Mouse (Mus musculus) midbrain, embryonic 14.5 days (tissue): ENCODE measurements around the gene Slco1b2. TPM values are rescaled to one million over a fixed set of nuclear protein-coding genes. Genes with fewer than 3 reads are reported as not detected.

ENCODE experiments used
- ATAC-seq: fragments of 200-750 bp; cut with Nextera tagmentation; 2 replicates; pipeline ENCODE4 v1.8.0; 2017; ENCODE audit warnings: moderate number of reproducible peaks, moderate library complexity; ENCODE audit not compliant: low FRiP score, low TSS enrichment
- DNase-seq: peaks from one replicate; pipeline ENCODE4 v3.0.0-alpha.2; 2015
- H3K27ac ChIP-seq: fragments of 300-500 bp; sonication (generic); replicated peaks from 2 replicates; pipeline ENCODE4 v1.5.1; 2014; ENCODE audit warnings: mild to moderate bottlenecking, low read depth, low read length, moderate library complexity
- H3K27me3 ChIP-seq: fragments of 300-500 bp; sonication (generic); 2 replicates; pipeline ENCODE4 v1.6.1; 2014; ENCODE audit warnings: low read length, control low read depth, mixed read lengths; ENCODE audit not compliant: control insufficient read depth, insufficient read depth
- H3K36me3 ChIP-seq: fragments of 300-500 bp; sonication (generic); 2 replicates; pipeline ENCODE4 v1.6.1; 2014; ENCODE audit warnings: low read length, control low read depth; ENCODE audit not compliant: control insufficient read depth, insufficient read depth
- H3K4me1 ChIP-seq: fragments of 300-500 bp; sonication (generic); 2 replicates; pipeline ENCODE4 v1.6.1; 2014; ENCODE audit warnings: mild to moderate bottlenecking, antibody characterized with exemption, low read length, control low read depth; ENCODE audit not compliant: control insufficient read depth, insufficient read depth
- H3K4me2 ChIP-seq: fragments of 300-500 bp; sonication (generic); 2 replicates; pipeline ENCODE4 v1.6.1; 2014; ENCODE audit warnings: mild to moderate bottlenecking, low read length, moderate library complexity
- H3K4me3 ChIP-seq: fragments of 300-500 bp; sonication (generic); replicated peaks from 2 replicates; pipeline ENCODE4 v1.5.1; 2014; ENCODE audit warnings: low read depth, low read length
- H3K9ac ChIP-seq: fragments of 300-500 bp; sonication (generic); replicated peaks from 2 replicates; pipeline ENCODE4 v1.6.1; 2014; ENCODE audit warnings: mild to moderate bottlenecking, low read length, moderate library complexity
- H3K9me3 ChIP-seq: fragments of 300-500 bp; sonication (generic); 2 replicates; pipeline ENCODE4 v1.6.1; 2016; ENCODE audit warnings: low read length, control low read depth, mixed read lengths; ENCODE audit not compliant: control insufficient read depth
- WGBS: fragments of 180-500 bp; shearing (Covaris S2); extraction: QIAGEN DNeasy Blood & Tissue Kit; methylation state at CpG from one replicate; pipeline ENCODE4 v1.1.7; 2014; 5-methylcytosine and 5-hydroxymethylcytosine counted together
- polyA plus RNA-seq: library from polyadenylated mRNA; unstranded; fragments of >200 nt; fragmentation: Nextera tagmentation; extraction: Ambion mirVana; gene quantifications from 2 replicates; pipeline ENCODE4 v1.2.1, GENCODE M21; 2014

Slco1b2 gene
- polyA plus RNA-seq, 1 experiment from 2014 or later: not detected

DNA sequence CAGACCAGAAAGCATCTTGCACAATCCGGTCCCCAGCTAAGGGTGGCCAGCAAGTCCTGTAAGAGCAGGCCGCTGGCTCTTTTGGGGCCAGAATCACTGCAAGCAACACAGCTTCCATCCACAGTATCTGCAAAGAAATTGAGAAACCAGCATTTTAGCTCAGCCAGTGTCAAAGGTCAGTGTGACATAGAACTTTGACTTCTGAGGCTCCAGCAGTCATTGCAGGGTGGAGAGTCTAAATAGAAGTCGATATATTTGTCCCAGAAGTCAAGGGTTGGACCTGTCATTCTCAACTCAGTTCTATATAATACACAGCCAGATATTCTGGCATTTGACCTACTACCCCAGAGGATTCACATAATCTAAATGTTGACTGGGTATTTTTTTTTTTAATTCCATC is 14.0 kb upstream of the Slco1b2 start:
- DNase-seq (no peak), ATAC-seq (no peak)
- H3K36me3 ChIP-seq: no peaks in the 10 kb centered on the region
- no peak overlapping the region for H3K4me2 ChIP-seq
- H3K9me3 ChIP-seq: no peaks in the 10 kb centered on the region
- 92% methylated on average over 3 of the region's 3 CpGs for WGBS
- H3K4me3 ChIP-seq: no peak overlapping the region
- H3K9ac ChIP-seq: no peak overlapping the region
- H3K4me1 ChIP-seq: no peaks in the 10 kb centered on the region
- no peak overlapping the region for H3K27ac ChIP-seq
- no peaks in the 10 kb centered on the region for H3K27me3 ChIP-seq

DNA sequence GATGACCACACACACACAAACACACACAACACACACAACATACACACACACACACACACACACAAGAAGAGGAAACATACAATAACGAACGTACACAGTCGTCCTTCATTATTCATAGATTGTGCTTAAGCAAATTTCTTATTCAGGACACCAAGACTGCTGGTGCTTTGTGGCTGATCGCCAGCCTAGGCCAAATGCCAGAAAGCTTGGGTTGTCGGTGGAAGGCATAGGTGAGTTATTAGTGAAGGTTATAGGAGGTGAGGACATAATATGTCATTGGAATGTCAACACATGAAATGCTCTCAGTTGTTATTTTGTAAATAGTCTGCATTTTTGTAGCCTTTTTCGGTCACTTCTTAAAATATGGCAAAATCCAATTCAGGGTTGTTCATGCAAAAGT is 3.6 kb downstream of the Slco1b2 start:
- H3K27me3 ChIP-seq: no peaks in the 10 kb centered on the region
- no peak overlapping the region for H3K4me2 ChIP-seq
- no peak for ATAC-seq
- WGBS: 93% methylated on average over 6 of the region's 6 CpGs
- no peak overlapping the region for H3K9ac ChIP-seq
- H3K4me1 ChIP-seq: no peaks in the 10 kb centered on the region
- no peaks in the 10 kb centered on the region for H3K36me3 ChIP-seq
- no peak for DNase-seq
- no peak overlapping the region for H3K27ac ChIP-seq
- H3K9me3 ChIP-seq: no peaks in the 10 kb centered on the region
- H3K4me3 ChIP-seq: no peak overlapping the region

- Histone ChIP-seq H3K27me3 (no peaks in the 10 kb centered on the region), H3K4me2 (no peak overlapping the region), H3K36me3 (no peaks in the 10 kb centered on the region), H3K4me1 (no peaks in the 10 kb centered on the region), H3K27ac (no peak overlapping the region), H3K9ac (no peak overlapping the region), H3K9me3 (no peaks in the 10 kb centered on the region), H3K4me3 (no peak overlapping the region)
- DNase-seq (no peak), ATAC-seq (no peak)
- 81% methylated on average over 2 of the region's 2 CpGs for WGBS
Observed at GRCm38 (mm10) chr6:141635250-141635649, 5.9 kb downstream of the Slco1b2 start.

DNA sequence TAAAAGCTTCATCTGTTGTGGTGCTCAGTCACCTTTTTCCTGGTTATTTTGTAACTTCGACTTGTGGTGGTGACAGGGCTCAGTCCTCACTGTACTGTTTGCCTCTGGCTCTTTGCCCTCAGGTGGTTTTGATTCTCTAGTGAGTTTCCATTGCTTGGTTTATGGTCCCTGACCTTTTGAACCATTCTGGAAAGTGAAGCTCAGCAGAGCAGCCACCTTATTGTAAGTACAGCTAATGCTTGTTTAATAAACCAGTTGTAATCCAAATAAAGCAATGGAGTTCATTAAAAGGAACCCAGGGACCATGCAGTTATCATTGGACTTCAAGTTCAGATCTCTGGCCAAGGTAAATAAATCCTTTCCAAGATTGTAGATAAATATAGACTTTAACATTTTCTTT is 11.3 kb downstream of the Slco1b2 start:
- DNase-seq (no peak), ATAC-seq (no peak)
- no peaks in the 10 kb centered on the region for H3K9me3 ChIP-seq
- WGBS: 69% methylated on average over 1 of the region's 1 CpGs
- no peak overlapping the region for H3K4me2 ChIP-seq
- H3K9ac ChIP-seq: no peak overlapping the region
- no peaks in the 10 kb centered on the region for H3K36me3 ChIP-seq
- H3K4me1 ChIP-seq: no peaks in the 10 kb centered on the region
- H3K4me3 ChIP-seq: no peak overlapping the region
- H3K27me3 ChIP-seq: no peaks in the 10 kb centered on the region
- H3K27ac ChIP-seq: no peak overlapping the region

GRCm38 (mm10) chr6:141687008-141687407 is 57.7 kb downstream of the Slco1b2 start:
- no peaks in the 10 kb centered on the region for H3K9me3 ChIP-seq
- H3K36me3 ChIP-seq: no peaks in the 10 kb centered on the region
- H3K4me3 ChIP-seq: no peak overlapping the region
- no peak overlapping the region for H3K4me2 ChIP-seq
- H3K4me1 ChIP-seq: no peaks in the 10 kb centered on the region
- no peaks in the 10 kb centered on the region for H3K27me3 ChIP-seq
- ATAC-seq: no peak
- H3K27ac ChIP-seq: no peak overlapping the region
- DNase-seq: no peak
- 79% methylated on average over 4 of the region's 4 CpGs for WGBS
- H3K9ac ChIP-seq: no peak overlapping the region

GRCm38 (mm10) chr6:141691246-141691645 is 61.9 kb downstream of the Slco1b2 start:
- no peaks in the 10 kb centered on the region for H3K27me3 ChIP-seq
- no peaks in the 10 kb centered on the region for H3K4me1 ChIP-seq
- ATAC-seq: no peak
- no peaks in the 10 kb centered on the region for H3K36me3 ChIP-seq
- no peak overlapping the region for H3K4me2 ChIP-seq
- H3K27ac ChIP-seq: no peak overlapping the region
- no peaks in the 10 kb centered on the region for H3K9me3 ChIP-seq
- no peak overlapping the region for H3K9ac ChIP-seq
- DNase-seq: no peak
- no peak overlapping the region for H3K4me3 ChIP-seq

Other genes starting within 250 kb of the Slco1b2 start
- 10.5 and 12.3 TPM in 2 replicates for gene Slco1c1, start 105.2 kb upstream of the Slco1b2 start, polyA plus RNA-seq
- gene Gm5724, start 144.3 kb downstream of the Slco1b2 start, polyA plus RNA-seq: not detected in 2 replicates
- 0.96 and 1.3 TPM in 2 replicates for gene Slco1a4, start 226.7 kb downstream of the Slco1b2 start, polyA plus RNA-seq